Mouse (Mus musculus): ENCODE measurements at regions not wholly inside any gene's neighbourhood (a gene's known extent, or its start where the extent isn't known, plus 50 kb on each side); places are given as distances from the start of the nearest gene placed in this dataset.

GRCm38 (mm10) chr3:60742232-60742631 is 260.4 kb upstream of the P2ry1 start:
- TF ChIP-seq POLR2A (IDR thresholded peaks at IDR 0.05; ENCODE audit: control insufficient read depth, extremely low read depth, insufficient read depth, low read length, poor library complexity) (no peak), CTCF (IDR thresholded peaks at IDR 0.05; ENCODE audit: borderline replicate concordance, control insufficient read depth, extremely low read depth, insufficient read depth, low read length, poor library complexity) (no peak)

Measured in thymus, adult 2 months (tissue).